Mouse (Mus musculus) retina, adult 2 months (tissue): ENCODE results near the gene Agap1.
A peak's percentile ranks its signal among the peaks of the same experiment; 100 is the strongest.

Source experiments
- DNase-seq: peaks from one replicate; pipeline ENCODE4 v3.0.0-alpha.2; 2012; ENCODE audit warnings: low read depth, low spot score

The Agap1 gene

DNA sequence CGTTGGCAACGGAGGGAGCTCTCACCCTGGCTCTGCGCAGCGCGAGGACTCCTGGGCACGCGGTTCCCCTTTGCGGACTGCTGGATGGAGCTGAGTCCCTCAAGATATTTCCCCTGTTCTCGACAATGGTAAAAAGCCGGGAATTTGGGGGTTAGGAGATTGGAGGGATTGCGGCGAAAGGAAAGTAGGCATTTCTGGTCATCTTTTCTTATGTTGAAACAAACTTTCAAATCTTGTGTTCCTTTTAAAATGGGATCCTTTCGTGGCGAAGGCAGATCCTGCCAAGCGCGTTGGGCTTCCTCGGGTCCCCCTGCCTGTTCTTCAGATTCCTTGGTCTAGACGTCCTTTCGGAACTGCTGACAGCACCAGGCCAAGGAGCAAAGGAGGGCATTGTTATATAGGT is 477.4 kb downstream of the Agap1 start:
- DNase-seq, result no peak

DNA sequence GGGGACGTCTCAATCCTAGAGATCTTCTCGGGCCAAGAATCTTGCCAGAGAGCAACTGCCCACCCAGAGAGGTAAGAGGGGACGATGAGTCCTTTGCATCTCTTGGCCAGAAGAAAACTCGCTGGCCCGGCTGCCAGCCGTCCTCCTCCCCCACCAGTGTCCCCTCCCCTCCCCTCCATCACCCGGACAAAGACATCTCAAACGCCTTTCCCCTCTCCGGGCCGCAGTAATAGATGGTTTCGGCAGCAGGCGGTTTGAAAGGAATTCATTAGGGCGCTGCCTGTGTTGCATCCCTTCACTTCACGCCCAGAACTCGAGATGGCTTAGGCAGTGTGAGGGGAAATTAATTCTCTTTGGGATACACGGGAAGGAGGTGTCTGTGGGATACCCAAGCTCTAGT is 478.0 kb downstream of the Agap1 start:
- DNase-seq, result no peak

DNA sequence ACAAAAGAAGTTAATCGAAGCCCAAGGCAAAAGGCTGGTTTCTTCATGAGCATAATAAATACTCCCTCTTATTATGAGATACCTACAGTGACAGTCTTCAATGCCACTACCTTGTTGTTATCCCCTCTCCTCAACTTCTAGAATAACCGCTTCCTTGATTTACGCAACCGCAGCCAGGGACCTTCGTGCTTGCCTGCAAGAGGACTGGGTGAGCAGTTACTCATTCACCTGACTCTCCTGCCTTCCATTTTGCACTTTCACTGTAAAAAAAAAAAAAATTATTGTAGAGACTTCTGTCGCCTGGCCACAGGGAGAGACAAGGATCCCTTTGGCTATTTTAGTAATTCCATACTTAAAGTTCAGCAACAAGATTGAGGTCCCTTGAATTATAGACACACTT is 478.4 kb downstream of the Agap1 start:
- no peak for DNase-seq

GRCm38 (mm10) chr1:89933786-89934185 is 479.2 kb downstream of the Agap1 start:
- no peak for DNase-seq

- DNase-seq, result no peak
Measured at GRCm38 (mm10) chr1:89934316-89935260, 480.0 kb downstream of the Agap1 start.

GRCm38 (mm10) chr1:89935493-89936348 is 481.1 kb downstream of the Agap1 start:
- no peak for DNase-seq

GRCm38 (mm10) chr1:89938884-89939595 is 484.4 kb downstream of the Agap1 start:
- no peak for DNase-seq

- DNase-seq, result no peak
Measured at GRCm38 (mm10) chr1:89939596-89939960, 485.0 kb downstream of the Agap1 start.

GRCm38 (mm10) chr1:89939981-89940726 is 485.5 kb downstream of the Agap1 start:
- no peak for DNase-seq

DNA sequence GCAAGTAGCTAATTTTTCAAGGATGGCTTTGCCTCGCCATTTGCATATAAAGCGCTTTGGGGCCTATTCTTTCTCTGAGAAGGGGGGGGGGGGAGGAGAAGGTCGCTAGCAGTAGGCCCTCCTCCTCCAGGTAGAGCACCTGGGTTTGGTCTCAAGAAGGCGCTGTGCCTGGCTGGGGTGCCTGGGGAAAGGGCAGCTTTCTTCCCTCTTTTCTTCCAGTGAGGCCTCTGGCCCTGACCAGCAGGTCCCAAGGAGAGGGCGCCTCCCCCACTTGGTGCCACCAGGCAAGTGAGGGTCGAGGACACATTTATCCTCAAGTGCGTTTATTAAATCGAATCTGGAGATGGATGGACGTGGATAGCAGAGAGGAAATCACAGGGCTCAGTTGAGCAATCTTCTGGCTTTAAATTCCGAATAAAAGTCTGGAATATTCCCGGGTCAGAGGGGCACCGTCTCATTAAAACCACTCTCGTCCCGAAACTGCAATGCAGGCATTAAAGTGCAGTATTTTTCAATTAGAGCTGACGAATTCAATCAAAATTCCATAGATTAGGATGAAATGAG is 486.4 kb downstream of the Agap1 start:
- no peak for DNase-seq

DNA sequence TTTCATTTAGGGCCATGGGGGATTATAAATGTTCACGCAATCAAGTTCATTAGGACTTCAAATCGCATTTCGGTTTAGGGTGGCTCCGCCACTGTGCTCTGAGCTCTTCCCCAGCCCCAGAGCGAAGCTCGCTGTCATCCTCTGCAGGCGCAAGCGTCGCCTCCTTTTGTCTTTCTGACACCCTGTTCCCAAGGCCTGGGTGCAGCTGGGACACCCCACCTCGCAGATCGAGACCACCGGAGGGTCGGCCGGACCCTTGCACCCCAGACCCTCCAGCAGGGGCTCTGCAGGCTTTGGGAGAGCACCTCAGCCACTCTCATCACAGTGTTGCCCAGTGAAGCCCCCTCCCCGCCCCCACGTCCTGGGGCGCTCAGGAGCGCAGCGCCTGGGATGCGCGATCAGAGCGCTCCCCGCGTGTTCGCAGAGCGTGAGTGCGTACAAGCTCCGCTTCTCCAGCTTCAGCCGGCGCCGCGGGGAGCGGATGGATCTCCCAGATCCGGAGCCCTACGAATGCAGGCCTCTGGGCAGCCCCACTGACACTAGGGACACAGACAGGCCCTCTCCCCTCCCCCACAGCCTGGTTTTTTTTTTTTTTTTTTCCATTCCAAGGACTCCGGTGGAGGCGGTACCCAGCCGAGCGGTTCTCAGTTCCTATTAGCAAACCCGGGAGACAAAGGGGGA is 487.2 kb downstream of the Agap1 start:
- DNase-seq, result no peak

- DNase-seq, result no peak
Measured at GRCm38 (mm10) chr1:89942395-89942976, 487.9 kb downstream of the Agap1 start.

GRCm38 (mm10) chr1:89943202-89943601 is 488.6 kb downstream of the Agap1 start:
- peak; percentile 50 for DNase-seq
